Mouse (Mus musculus): ENCODE measurements at regions not wholly inside any gene's neighbourhood (a gene's known extent, or its start where the extent isn't known, plus 50 kb on each side); places are given as distances from the start of the nearest gene placed in this dataset.

- no peak for DNase-seq
Observed at GRCm38 (mm10) chr15:36945309-36945708, 62.3 kb downstream of the Zfp706 start.

- no peak for DNase-seq
Observed at GRCm38 (mm10) chr15:36944556-36945171, 62.9 kb downstream of the Zfp706 start.

DNA sequence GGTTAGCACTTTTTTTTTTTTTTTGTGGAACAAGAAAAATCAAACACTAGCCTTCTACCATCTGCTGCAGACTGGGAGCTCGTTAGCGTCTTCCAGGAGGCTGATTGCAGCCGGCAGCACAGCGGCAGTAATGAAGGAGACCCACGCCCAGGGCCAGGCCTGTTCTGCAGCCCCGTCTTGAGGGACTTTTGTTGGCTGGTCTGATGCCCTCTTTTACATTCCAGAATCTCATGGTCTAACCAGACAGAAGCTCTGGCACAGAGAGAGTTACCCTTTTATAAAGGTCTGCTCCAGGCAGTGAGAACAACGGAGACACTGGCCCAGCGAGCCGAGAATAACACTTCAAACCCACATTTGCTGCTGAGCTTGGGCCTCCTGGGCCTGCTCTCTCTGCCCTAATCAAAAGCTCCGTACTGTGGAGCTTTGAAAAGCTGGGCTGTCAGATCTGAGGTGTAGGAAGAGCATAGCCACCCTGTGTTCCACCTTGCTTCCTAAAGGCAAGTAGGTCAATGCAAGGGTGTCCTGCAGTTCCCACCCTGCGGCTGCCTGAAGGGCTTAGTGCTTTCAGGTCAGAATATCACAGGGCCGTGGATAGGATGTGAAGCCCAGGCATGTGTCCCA, 64.0 kb downstream of the Zfp706 start:
- DNase-seq = peak; percentile 49

- DNase-seq = no peak
Observed at GRCm38 (mm10) chr15:36942261-36942660, 65.3 kb downstream of the Zfp706 start.

GRCm38 (mm10) chr15:36941741-36942140, 65.8 kb downstream of the Zfp706 start:
- no peak for DNase-seq

- DNase-seq = no peak
Observed at GRCm38 (mm10) chr15:36939608-36940007, 68.0 kb downstream of the Zfp706 start.

- no peak for DNase-seq
Observed at GRCm38 (mm10) chr15:36939153-36939552, 68.4 kb downstream of the Zfp706 start.

DNA sequence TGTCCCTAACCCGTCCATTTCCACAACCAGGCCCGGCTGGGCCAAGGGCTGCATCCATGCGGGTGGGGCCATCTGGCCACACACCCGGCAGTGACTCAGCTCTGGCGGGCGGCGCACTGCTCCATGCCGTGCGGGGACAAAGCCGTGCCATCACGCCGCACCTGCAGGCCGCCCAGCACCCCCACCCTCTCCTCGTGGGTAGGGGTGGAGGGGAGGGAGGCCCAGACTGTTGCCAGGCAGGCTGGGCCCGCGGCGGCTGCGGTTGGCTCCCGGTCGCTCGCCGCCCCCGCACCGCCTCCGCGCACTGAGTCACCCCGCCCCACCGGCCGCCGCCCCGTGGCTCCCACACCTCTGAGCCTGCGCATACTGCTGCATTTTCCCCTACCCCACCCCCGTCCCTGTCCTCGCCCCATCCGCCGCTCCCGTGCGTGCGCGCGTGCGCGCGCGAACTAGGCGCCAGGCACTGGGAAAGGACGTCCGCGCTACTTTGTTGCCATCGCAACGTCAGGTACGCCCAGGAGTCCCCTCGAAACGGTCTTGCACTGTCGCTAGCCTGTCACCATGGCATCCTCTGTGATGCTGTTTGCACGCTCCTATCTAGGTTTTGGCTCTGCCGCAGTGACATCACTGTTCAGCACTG, 68.9 kb downstream of the Zfp706 start:
- peak; percentile 93 for DNase-seq

- no peak for DNase-seq
Observed at GRCm38 (mm10) chr15:36937757-36938498, 69.6 kb downstream of the Zfp706 start.

- DNase-seq = no peak
Observed at GRCm38 (mm10) chr15:36937067-36937657, 70.4 kb downstream of the Zfp706 start.

GRCm38 (mm10) chr15:36934801-36935200, 72.8 kb downstream of the Zfp706 start:
- no peak for DNase-seq

DNA sequence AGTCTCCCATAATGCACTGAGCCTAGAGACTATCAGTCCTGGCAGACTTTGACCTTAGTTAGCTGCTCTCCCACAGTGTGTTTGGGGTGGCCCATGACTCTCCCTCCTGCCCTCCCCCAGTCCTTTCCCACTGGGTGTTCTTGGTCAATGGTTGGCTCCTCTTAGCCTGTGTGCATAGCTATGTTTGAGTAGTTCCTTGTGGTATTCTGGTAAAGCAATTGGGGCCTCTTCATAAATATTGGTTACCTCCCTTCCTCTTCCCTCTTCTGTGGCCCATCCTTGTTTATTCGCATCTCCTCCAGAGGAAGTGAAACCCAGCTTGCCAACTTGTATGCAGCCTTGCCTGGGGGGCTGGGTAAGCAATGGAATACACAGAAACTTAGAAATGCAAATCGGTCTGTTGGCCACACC, 74.0 kb downstream of the Zfp706 start:
- no peak for DNase-seq

GRCm38 (mm10) chr15:36931460-36931859, 76.1 kb downstream of the Zfp706 start:
- DNase-seq = no peak

GRCm38 (mm10) chr15:36930433-36930832, 77.1 kb downstream of the Zfp706 start:
- no peak for DNase-seq

DNA sequence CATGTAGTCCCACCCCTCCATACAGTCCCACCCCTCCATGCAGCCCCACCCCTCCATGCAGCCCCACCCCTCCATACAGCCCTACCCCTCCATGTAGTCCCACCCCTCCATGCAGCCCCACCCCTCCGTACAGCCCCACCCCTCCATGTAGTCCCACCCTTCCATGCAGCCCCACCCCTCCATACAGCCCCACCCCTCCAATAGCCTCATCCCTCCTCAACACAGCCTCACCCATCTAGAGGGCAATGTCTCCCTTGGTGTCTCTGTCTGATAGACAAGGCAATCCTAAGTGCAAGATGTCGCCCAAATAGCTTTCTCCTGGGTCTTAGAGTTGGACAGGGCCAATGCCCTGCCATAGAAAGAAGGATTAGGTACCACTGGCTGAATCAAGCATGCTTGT, 77.8 kb downstream of the Zfp706 start:
- no peak for DNase-seq

GRCm38 (mm10) chr15:36929088-36929487, 78.5 kb downstream of the Zfp706 start:
- no peak for DNase-seq

- no peak for DNase-seq
Observed at GRCm38 (mm10) chr15:36928678-36929077, 78.9 kb downstream of the Zfp706 start.

DNA sequence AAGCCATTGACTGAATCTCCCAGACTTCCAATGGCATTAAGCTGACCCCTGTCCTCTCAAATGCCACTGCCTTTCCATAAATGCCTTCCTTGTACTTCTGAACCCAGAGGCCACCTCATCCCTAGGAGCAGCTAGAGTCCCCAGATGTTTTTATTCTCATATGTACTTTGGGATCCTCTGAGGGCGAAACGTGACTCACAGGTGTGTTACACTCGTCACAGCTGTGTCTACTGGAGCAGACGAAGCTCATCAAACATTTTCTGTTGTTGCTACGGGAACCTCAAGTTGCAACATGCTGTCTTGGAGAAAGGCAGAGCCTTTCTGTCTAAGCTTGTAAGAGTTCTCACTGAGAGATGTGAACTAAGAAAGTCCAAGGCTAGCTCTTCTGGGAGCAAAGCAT, 80.1 kb downstream of the Zfp706 start:
- no peak for DNase-seq

DNA sequence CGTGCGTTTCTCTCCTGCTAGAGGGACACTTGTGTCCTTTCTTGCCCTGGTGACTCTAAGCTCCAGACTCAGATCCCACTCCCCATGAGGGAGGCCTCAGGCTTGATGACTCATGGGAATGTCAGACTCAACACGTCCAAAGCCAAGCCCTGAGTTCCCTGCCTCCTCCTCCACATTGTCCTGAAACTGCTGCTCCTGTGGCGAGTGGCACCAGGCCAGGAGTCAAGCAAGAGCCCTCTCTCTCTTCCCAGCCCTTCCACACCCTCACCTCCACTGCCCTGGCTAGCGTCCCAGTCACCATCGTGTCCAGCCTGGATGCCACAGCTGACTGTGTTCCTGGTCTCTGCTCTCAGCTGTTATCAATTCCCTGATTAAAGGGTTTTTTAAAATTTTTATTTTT, 83.4 kb downstream of the Zfp706 start:
- DNase-seq = no peak

GRCm38 (mm10) chr15:36921384-36921783, 86.2 kb downstream of the Zfp706 start:
- DNase-seq = no peak

GRCm38 (mm10) chr15:36920886-36921285, 86.7 kb downstream of the Zfp706 start:
- DNase-seq = no peak

DNA sequence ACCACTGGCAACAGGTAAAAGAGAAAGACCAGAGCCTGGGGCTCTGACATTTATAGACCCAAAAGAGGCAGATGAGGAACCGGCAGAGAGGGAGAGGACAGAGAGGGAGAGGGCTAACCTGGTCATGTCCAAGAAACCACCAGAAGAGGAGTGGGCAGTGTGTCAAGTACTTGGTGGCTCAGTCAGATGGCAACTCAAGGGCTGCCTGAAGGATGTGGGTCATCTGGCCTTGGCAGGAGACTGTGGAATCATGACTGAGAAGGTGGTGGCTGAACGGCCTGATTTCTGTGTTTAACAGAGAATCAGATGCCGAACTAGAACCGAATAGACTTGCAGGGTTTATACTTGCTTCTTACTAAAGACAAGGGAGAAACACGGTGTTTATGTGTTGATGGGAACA, 87.9 kb downstream of the Zfp706 start:
- no peak for DNase-seq

- DNase-seq = no peak
Observed at GRCm38 (mm10) chr15:36919209-36919608, 88.4 kb downstream of the Zfp706 start.
